20 mouse cellular contexts compared by ENCODE assay signal in genomic region chr7:102102241-102102640, GRCm38 (mm10). TPM values are rescaled to one million over a fixed set of nuclear protein-coding genes. Genes with fewer than 3 reads are reported as not detected.
DNase-seq lines count a peak whose midpoint lies in the region; ATAC-seq and TF ChIP-seq lines count a peak whose summit lies in the region.
"Had no signal": no experiment of that assay in that cellular context is flagged by ENCODE, and none has a peak within 500 bp of the region (broad histone marks: within the 10 kb centered on the region; RNA-seq: fewer than 3 reads in every experiment).

No protein-coding gene starts in this region.

- H3K4me1 ChIP-seq in liver, postnatal 0 days (ENCODE audit: insufficient read depth) = peaks cover 12% of the 10 kb centered on the region
- H3K4me1 ChIP-seq in liver, embryonic 11.5 days (replicated peaks; ENCODE audit: control insufficient read depth, insufficient read depth, low read length) = peaks cover 18% of the 10 kb centered on the region
- H3K4me1 ChIP-seq in ES-E14 (ENCODE audit: control insufficient read depth in 2 of 2, insufficient read depth in 2 of 2, low read length in 2 of 2, poor library complexity in 1 of 2) = peaks cover 15 to 25% of the 10 kb centered on the region in 2 experiments
- peaks cover 7% of the 10 kb centered on the region; the same call in 1 of the 2 replicates for H3K4me1 ChIP-seq in hindbrain, postnatal 0 days (ENCODE audit: insufficient read depth, low read length)

- peak; percentile 40; the same call in 1 of the 2 replicates for ATAC-seq in liver, postnatal 0 days
- ATAC-seq in liver, embryonic 11.5 days (replicated peaks; ENCODE audit: low FRiP score) = no peak
- ATAC-seq in hindbrain, postnatal 0 days = no peak
- ATAC-seq in megakaryocyte, adult 5-6 weeks (ENCODE audit: poor library complexity, severe bottlenecking) = no peak
- ATAC-seq: forebrain, embryonic 14.5 days had no signal

- no peaks in the 10 kb centered on the region for H3K27me3 ChIP-seq in liver, postnatal 0 days (ENCODE audit: insufficient read depth, low read length)
- peaks cover 8% of the 10 kb centered on the region for H3K27me3 ChIP-seq in liver, embryonic 11.5 days (replicated peaks; ENCODE audit: control insufficient read depth, insufficient read depth, low read length)
- H3K27me3 ChIP-seq in hindbrain, postnatal 0 days (ENCODE audit: insufficient read depth, low read length) = no peaks in the 10 kb centered on the region

- no peaks in the 10 kb centered on the region for H3K9me3 ChIP-seq in liver, postnatal 0 days (ENCODE audit: low read length)
- no peaks in the 10 kb centered on the region for H3K9me3 ChIP-seq in liver, embryonic 11.5 days (ENCODE audit: control insufficient read depth, low read length)
- no peaks in the 10 kb centered on the region for H3K9me3 ChIP-seq in ES-E14 (ENCODE audit: control insufficient read depth, insufficient read depth, low read depth, low read length)
- H3K9me3 ChIP-seq in hindbrain, postnatal 0 days (ENCODE audit: low read length) = no peaks in the 10 kb centered on the region

- H3K36me3 ChIP-seq in liver, postnatal 0 days (replicated peaks; ENCODE audit: insufficient read depth, low read length) = no peaks in the 10 kb centered on the region
- no peaks in the 10 kb centered on the region for H3K36me3 ChIP-seq in liver, embryonic 11.5 days (ENCODE audit: control insufficient read depth, insufficient read depth, low read length)
- H3K36me3 ChIP-seq in ES-E14 (ENCODE audit: control insufficient read depth, insufficient read depth, low read length, poor library complexity, severe bottlenecking) = no peaks in the 10 kb centered on the region
- no peaks in the 10 kb centered on the region for H3K36me3 ChIP-seq in hindbrain, postnatal 0 days (ENCODE audit: insufficient read depth, low read length)

- peak overlapping the region; percentile 71 for H3K4me3 ChIP-seq in gastrocnemius, adult 2 months
- no peak overlapping the region for H3K4me3 ChIP-seq in liver, postnatal 0 days (ENCODE audit: low read depth, low read length)
- no peak overlapping the region for H3K4me3 ChIP-seq in liver, embryonic 11.5 days (ENCODE audit: low read depth, low read length)
- peak overlapping the region; percentile 27 to 52 for H3K4me3 ChIP-seq in ES-E14 (ENCODE audit: insufficient read depth in 1 of 2, low read depth in 1 of 2, low read length in 2 of 2, poor library complexity in 1 of 2, severe bottlenecking in 1 of 2)
- H3K4me3 ChIP-seq in hindbrain, postnatal 0 days (ENCODE audit: low read length) = no peak overlapping the region

- peak; percentile 66 for DNase-seq in gastrocnemius, adult 2 months
- no peak for DNase-seq in gastrocnemius, postnatal 10 days
- DNase-seq in liver, postnatal 0 days = no peak
- no peak for DNase-seq in liver, embryonic 11.5 days (ENCODE audit: low spot score)
- DNase-seq in ES-E14 (ENCODE audit: low read depth, low spot score) = no peak
- no peak for DNase-seq in hindbrain, postnatal 0 days (ENCODE audit: low spot score)
- no peak for DNase-seq in spleen, postnatal 14 days (ENCODE audit: low spot score in 2 of 2)
- DNase-seq: cerebellum, adult 11-12 months; left cerebral cortex, postnatal 4 days; thymus, postnatal 14 days had no signal

- no peak for TF ChIP-seq EP300 in liver, postnatal 0 days (IDR thresholded peaks at IDR 0.05; ENCODE audit: low read depth)

- H3K27ac ChIP-seq in gastrocnemius, adult 2 months = peak overlapping the region; percentile 97
- H3K27ac ChIP-seq in liver, postnatal 0 days (ENCODE audit: low read depth) = no peak overlapping the region
- H3K27ac ChIP-seq in liver, embryonic 11.5 days (ENCODE audit: low read depth, low read length) = no peak overlapping the region
- no peak overlapping the region for H3K27ac ChIP-seq in ES-E14 (ENCODE audit: insufficient read depth, low read depth, low read length, poor library complexity, severe bottlenecking)
- no peak overlapping the region for H3K27ac ChIP-seq in hindbrain, postnatal 0 days
- H3K27ac ChIP-seq: liver, embryonic 14.5 days; stomach, postnatal 0 days had no signal

- WGBS in liver, postnatal 0 days (ENCODE audit: insufficient replicate concordance) = 62% methylated on average over 8 of the region's 8 CpGs
- 51% methylated on average over 8 of the region's 8 CpGs for WGBS in liver, embryonic 11.5 days
- WGBS in hindbrain, postnatal 0 days = 43% methylated on average over 8 of the region's 8 CpGs

- no peak overlapping the region for H3K4me2 ChIP-seq in liver, postnatal 0 days (ENCODE audit: low read depth, low read length)
- no peak overlapping the region for H3K4me2 ChIP-seq in liver, embryonic 11.5 days
- no peak overlapping the region for H3K4me2 ChIP-seq in hindbrain, postnatal 0 days (ENCODE audit: low read depth, low read length)

- peak; percentile 36 for TF ChIP-seq CTCF in gastrocnemius, adult 2 months (IDR thresholded peaks at IDR 0.05)
- TF ChIP-seq CTCF in liver, postnatal 0 days (IDR thresholded peaks at IDR 0.05; ENCODE audit: low read depth) = 0 out of 2 replicates have a peak, but pooled peaks have one; percentile 9
- peak; percentile 23; the same call in 1 of the 2 replicates for TF ChIP-seq CTCF in hindbrain, postnatal 0 days (IDR thresholded peaks at IDR 0.05; ENCODE audit: low read depth)

- in situ Hi-C loops in ES-E14 (cut with MboI; ENCODE audit: low sequenced_read_pairs in 2 of 2, unreplicated experiment in 2 of 2) = no loop called here

- no peak overlapping the region for H3K9ac ChIP-seq in liver, postnatal 0 days (replicated peaks)
- no peak overlapping the region for H3K9ac ChIP-seq in liver, embryonic 11.5 days (ENCODE audit: low read depth, low read length)
- H3K9ac ChIP-seq in ES-E14 (ENCODE audit: insufficient read depth, low read depth, low read length, poor library complexity, severe bottlenecking) = peak overlapping the region; percentile 19; the same call in 1 of the 2 replicates
- no peak overlapping the region for H3K9ac ChIP-seq in hindbrain, postnatal 0 days (replicated peaks; ENCODE audit: low read length)
- H3K9ac ChIP-seq: liver, embryonic 14.5 days had no signal

- intact Hi-C loops in gastrocnemius, adult 2 months (cut with DNase I) = no loop called here

TF ChIP-seq in ES-E14, 5 proteins besides CTCF, POLR2A, EP300 and RAD21 (continues in another document):
- no peak for TF ChIP-seq ZNF384 (IDR thresholded peaks at IDR 0.05; ENCODE audit: low read depth, low read length)
- no peak for TF ChIP-seq MAFK (IDR thresholded peaks at IDR 0.05; ENCODE audit: insufficient read depth, low read depth, low read length)

RNA-seq across cellular contexts. Expression of gene Art1, which starts 0.7 kb away (rescaled TPM):
- total RNA-seq in gastrocnemius, adult 2 months (2021) = 100 to 1,000 TPM; 480 to 491 TPM
- total RNA-seq in gastrocnemius, postnatal 10 days (2021) = 100 to 1,000 TPM; 264 to 297 TPM
- polyA plus RNA-seq in liver, postnatal 0 days (2015; fragmentation: Nextera tagmentation; extraction: Ambion mirVana) = 0.22 and 4.0 TPM in 2 replicates
- polyA plus RNA-seq in liver, embryonic 11.5 days (2014; fragmentation: Nextera tagmentation; extraction: Ambion mirVana) = 0.38 and 1.1 TPM in 2 replicates
- 0.45 and 0.90 TPM in 2 replicates for total RNA-seq in ES-E14 (2012; rRNA removed)
- 0.10 and 2.3 TPM in 2 replicates for total RNA-seq in hindbrain, postnatal 0 days (2014; rRNA removed)
- polyA plus RNA-seq in hindbrain, postnatal 0 days (2015; fragmentation: Nextera tagmentation; extraction: Ambion mirVana) = 0.39 and 0.44 TPM in 2 replicates
- total RNA-seq in megakaryocyte, adult 5-6 weeks (2015) = not detected in 2 replicates
- not detected in 2 replicates for total RNA-seq in megakaryocyte, adult 5-6 weeks (2017)
- total RNA-seq: common myeloid progenitor, adult 5-6 weeks; layer of hippocampus, postnatal 25 days; left cerebral cortex, postnatal 4 days; neutrophil, adult 5-6 weeks had no signal

RNA-seq across cellular contexts. Expression of gene Art5, which starts 7.0 kb away (rescaled TPM):
- 10 to 100 TPM; 18.3 to 30.4 TPM for total RNA-seq in gastrocnemius, adult 2 months (2021)
- total RNA-seq in gastrocnemius, postnatal 10 days (2021) = 1 to 10 TPM; 8.2 to 8.4 TPM
- 0.13 and 0.30 TPM in 2 replicates for polyA plus RNA-seq in liver, postnatal 0 days (2015; fragmentation: Nextera tagmentation; extraction: Ambion mirVana)
- polyA plus RNA-seq in liver, embryonic 11.5 days (2014; fragmentation: Nextera tagmentation; extraction: Ambion mirVana) = 0.58 and 0.78 TPM in 2 replicates
- total RNA-seq in ES-E14 (2012; rRNA removed) = 2.6 and 3.2 TPM in 2 replicates
- 0.32 TPM in 1 of 2 replicates, not detected in the other for total RNA-seq in hindbrain, postnatal 0 days (2014; rRNA removed)
- polyA plus RNA-seq in hindbrain, postnatal 0 days (2015; fragmentation: Nextera tagmentation; extraction: Ambion mirVana) = 0.19 and 0.21 TPM in 2 replicates
- total RNA-seq in megakaryocyte, adult 5-6 weeks (2015) = 0.20 TPM in 1 of 2 replicates, not detected in the other
- not detected in 2 replicates for total RNA-seq in megakaryocyte, adult 5-6 weeks (2017)
- total RNA-seq: layer of hippocampus, postnatal 25 days; left cerebral cortex, postnatal 4 days had no signal

RNA-seq across cellular contexts. Expression of gene Chrna10, which starts 14.4 kb away (rescaled TPM):
- total RNA-seq in gastrocnemius, adult 2 months (2021) = not detected
- not detected for total RNA-seq in gastrocnemius, postnatal 10 days (2021)
- polyA plus RNA-seq in liver, postnatal 0 days (2015; fragmentation: Nextera tagmentation; extraction: Ambion mirVana) = not detected in 2 replicates
- polyA plus RNA-seq in liver, embryonic 11.5 days (2014; fragmentation: Nextera tagmentation; extraction: Ambion mirVana) = not detected in 2 replicates
- 0.27 and 0.42 TPM in 2 replicates for total RNA-seq in ES-E14 (2012; rRNA removed)
- not detected in 2 replicates for total RNA-seq in hindbrain, postnatal 0 days (2014; rRNA removed)
- polyA plus RNA-seq in hindbrain, postnatal 0 days (2015; fragmentation: Nextera tagmentation; extraction: Ambion mirVana) = 0.08 TPM in 1 of 2 replicates, not detected in the other
- not detected in 2 replicates for total RNA-seq in megakaryocyte, adult 5-6 weeks (2015)
- not detected in 2 replicates for total RNA-seq in megakaryocyte, adult 5-6 weeks (2017)
- total RNA-seq: gastrocnemius, adult 8-10 months; left cerebral cortex, postnatal 4 days had no signal
- polyA plus RNA-seq: forebrain, embryonic 14.5 days; heart, embryonic 14.5 days; liver, embryonic 14.5 days; stomach, postnatal 0 days had no signal

RNA-seq across cellular contexts. Expression of gene Trpc2, which starts 19.3 kb away (rescaled TPM):
- 1 to 10 TPM in 1 of 2 experiments, under 1 TPM in 1; 0.10 to 1.3 TPM for total RNA-seq in gastrocnemius, adult 2 months (2021)
- under 1 TPM; 0.07 to 0.52 TPM for total RNA-seq in gastrocnemius, postnatal 10 days (2021)
- not detected in 2 replicates for polyA plus RNA-seq in liver, postnatal 0 days (2015; fragmentation: Nextera tagmentation; extraction: Ambion mirVana)
- polyA plus RNA-seq in liver, embryonic 11.5 days (2014; fragmentation: Nextera tagmentation; extraction: Ambion mirVana) = not detected in 2 replicates
- total RNA-seq in ES-E14 (2012; rRNA removed) = 0.36 and 1.3 TPM in 2 replicates
- 2.5 TPM in 1 of 2 replicates, not detected in the other for total RNA-seq in hindbrain, postnatal 0 days (2014; rRNA removed)
- polyA plus RNA-seq in hindbrain, postnatal 0 days (2015; fragmentation: Nextera tagmentation; extraction: Ambion mirVana) = 0.09 TPM in 1 of 2 replicates, not detected in the other
- total RNA-seq in megakaryocyte, adult 5-6 weeks (2015) = 0.41 TPM in 1 of 2 replicates, not detected in the other
- 0.20 and 0.37 TPM in 2 replicates for total RNA-seq in megakaryocyte, adult 5-6 weeks (2017)
- polyA plus RNA-seq: forebrain, embryonic 14.5 days; heart, embryonic 14.5 days; large intestine, adult 2 months; stomach, postnatal 0 days had no signal

RNA-seq across cellular contexts. Expression of gene Xntrpc, which starts 36.7 kb away (rescaled TPM):
- total RNA-seq in gastrocnemius, adult 2 months (2021) = 1 to 10 TPM in 1 of 2 experiments, under 1 TPM in 1; 0.50 to 1.2 TPM
- total RNA-seq in gastrocnemius, postnatal 10 days (2021) = under 1 TPM; 0.75 to 0.95 TPM
- polyA plus RNA-seq in liver, postnatal 0 days (2015; fragmentation: Nextera tagmentation; extraction: Ambion mirVana) = 0.15 and 0.20 TPM in 2 replicates
- 0.71 and 0.81 TPM in 2 replicates for polyA plus RNA-seq in liver, embryonic 11.5 days (2014; fragmentation: Nextera tagmentation; extraction: Ambion mirVana)
- 0.76 and 1.1 TPM in 2 replicates for total RNA-seq in ES-E14 (2012; rRNA removed)
- total RNA-seq in hindbrain, postnatal 0 days (2014; rRNA removed) = 0.47 and 3.5 TPM in 2 replicates
- 0.40 and 0.42 TPM in 2 replicates for polyA plus RNA-seq in hindbrain, postnatal 0 days (2015; fragmentation: Nextera tagmentation; extraction: Ambion mirVana)
- total RNA-seq in megakaryocyte, adult 5-6 weeks (2015) = 0.39 and 0.40 TPM in 2 replicates
- not detected in 2 replicates for total RNA-seq in megakaryocyte, adult 5-6 weeks (2017)

Comparison
In these comparisons a context has a peak if more than half of its experiments do, and no peak if none do; other contexts are left out.
1. H3K4me3 ChIP-seq: peak in gastrocnemius, adult 2 months (single experiment) and ES-E14 (2 of 2); none in liver, postnatal 0 days (single experiment), liver, embryonic 11.5 days (single experiment) and hindbrain, postnatal 0 days (single experiment).
2. RNA of gene Art1, which starts 0.7 kb away (total RNA-seq): 480 to 491 TPM in gastrocnemius, adult 2 months and 264 to 297 TPM in gastrocnemius, postnatal 10 days; 0.45 to 0.90 TPM in ES-E14, 0.10 to 2.3 TPM in hindbrain, postnatal 0 days and not detected in megakaryocyte, adult 5-6 weeks; every median in the first group is over 10 times any median in the second.
3. Peak in every context shown above with its lines, with median percentiles within 50 percentile points of each other: CTCF ChIP-seq.